Mouse (Mus musculus): ENCODE measurements at regions not wholly inside any gene's neighbourhood (a gene's known extent, or its start where the extent isn't known, plus 50 kb on each side); places are given as distances from the start of the nearest gene placed in this dataset.

DNA sequence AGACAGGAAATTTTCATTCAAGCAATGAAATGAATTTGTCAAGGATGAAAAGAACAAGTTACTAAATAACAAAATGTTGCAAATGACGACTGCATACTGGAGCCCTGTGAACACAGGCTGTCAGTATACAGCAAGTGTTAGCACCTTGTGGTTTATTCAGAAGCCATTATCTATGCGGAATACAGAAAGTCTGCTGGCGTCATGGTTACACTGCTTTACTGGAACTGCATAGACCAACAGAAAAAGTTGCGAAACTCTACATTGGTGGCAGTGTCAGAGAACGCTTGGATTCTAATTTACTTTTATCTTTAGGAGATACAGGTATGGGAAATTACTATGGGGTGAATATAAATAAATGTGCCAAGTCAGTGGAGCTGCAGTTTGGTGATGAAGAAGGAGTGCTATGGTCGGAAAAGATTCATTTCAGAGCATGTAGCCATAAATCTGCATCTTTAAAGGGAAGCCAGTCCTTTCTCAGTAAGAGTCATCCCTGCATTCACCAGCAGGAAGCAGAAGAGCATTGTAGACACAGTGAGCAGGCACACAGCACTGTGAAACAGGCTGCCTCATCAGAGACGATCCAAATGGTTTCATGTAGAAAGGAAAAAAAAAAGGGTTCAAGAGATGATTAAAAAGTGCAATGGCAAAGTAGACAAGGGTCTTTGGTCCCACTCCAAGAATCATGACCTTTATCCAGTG is 586.3 kb downstream of the Kctd12 start:
- WGBS: 76% methylated on average over 7 of the region's 7 CpGs
- Histone ChIP-seq H3K27me3 (ENCODE audit: control insufficient read depth, insufficient read depth, low read length) (no peaks in the 10 kb centered on the region), H3K36me3 (ENCODE audit: control insufficient read depth, insufficient read depth, low read length) (no peaks in the 10 kb centered on the region), H3K4me1 (ENCODE audit: control insufficient read depth, insufficient read depth, insufficient read length) (no peaks in the 10 kb centered on the region), H3K27ac (ENCODE audit: insufficient read depth, low read length) (no peak overlapping the region), H3K4me3 (ENCODE audit: extremely low read depth, insufficient read depth, insufficient read length) (no peak overlapping the region)
- DNase-seq (ENCODE audit: low read depth in 1 of 2, low spot score in 2 of 2): no peak
- TF ChIP-seq CTCF (IDR thresholded peaks at IDR 0.05; ENCODE audit: extremely low read depth, insufficient read depth, insufficient read length, insufficient replicate concordance) (no peak), POLR2A (IDR thresholded peaks at IDR 0.05; ENCODE audit: low read depth, low read length) (no peak)

DNA sequence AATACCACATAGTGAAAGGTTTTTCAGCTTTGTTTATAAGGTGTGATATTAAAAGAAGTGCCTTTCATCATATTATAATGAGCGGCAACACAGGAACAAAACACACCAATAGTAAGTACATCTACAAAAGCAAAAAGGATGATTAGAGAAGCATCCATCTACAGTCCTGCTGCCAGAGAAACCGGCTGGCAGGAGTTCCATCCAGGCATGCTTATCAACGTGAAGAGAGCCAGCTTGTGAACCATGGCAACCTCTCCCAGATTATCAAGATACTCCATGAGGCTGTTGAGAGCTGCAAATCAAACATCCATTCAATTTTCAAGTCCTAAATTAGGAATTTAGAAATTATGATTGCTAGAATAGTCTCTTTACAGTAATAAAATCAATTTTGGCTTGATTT is 590.1 kb downstream of the Kctd12 start:
- H3K27me3 ChIP-seq (ENCODE audit: control insufficient read depth, insufficient read depth, low read length): no peaks in the 10 kb centered on the region
- 86% methylated on average over 3 of the region's 3 CpGs for WGBS
- H3K27ac ChIP-seq (ENCODE audit: insufficient read depth, low read length): no peak overlapping the region
- no peak for DNase-seq (ENCODE audit: low read depth in 1 of 2, low spot score in 2 of 2)
- TF ChIP-seq POLR2A (IDR thresholded peaks at IDR 0.05; ENCODE audit: low read depth, low read length): no peak
- no peak for TF ChIP-seq CTCF (IDR thresholded peaks at IDR 0.05; ENCODE audit: extremely low read depth, insufficient read depth, insufficient read length, insufficient replicate concordance)
- no peaks in the 10 kb centered on the region for H3K36me3 ChIP-seq (ENCODE audit: control insufficient read depth, insufficient read depth, low read length)
- no peaks in the 10 kb centered on the region for H3K4me1 ChIP-seq (ENCODE audit: control insufficient read depth, insufficient read depth, insufficient read length)
- no peak overlapping the region for H3K4me3 ChIP-seq (ENCODE audit: extremely low read depth, insufficient read depth, insufficient read length)

- DNase-seq (ENCODE audit: low read depth in 1 of 2, low spot score in 2 of 2): no peak
- H3K4me1 ChIP-seq (ENCODE audit: control insufficient read depth, insufficient read depth, insufficient read length): no peaks in the 10 kb centered on the region
- H3K36me3 ChIP-seq (ENCODE audit: control insufficient read depth, insufficient read depth, low read length): no peaks in the 10 kb centered on the region
- H3K27me3 ChIP-seq (ENCODE audit: control insufficient read depth, insufficient read depth, low read length): no peaks in the 10 kb centered on the region
- TF ChIP-seq CTCF (IDR thresholded peaks at IDR 0.05; ENCODE audit: extremely low read depth, insufficient read depth, insufficient read length, insufficient replicate concordance): no peak
- no peak for TF ChIP-seq POLR2A (IDR thresholded peaks at IDR 0.05; ENCODE audit: low read depth, low read length)
- no peak overlapping the region for H3K27ac ChIP-seq (ENCODE audit: insufficient read depth, low read length)
- WGBS: 86% methylated on average over 5 of the region's 5 CpGs
- no peak overlapping the region for H3K4me3 ChIP-seq (ENCODE audit: extremely low read depth, insufficient read depth, insufficient read length)
These were observed 609.4 kb downstream of the Kctd12 start for GRCm38 (mm10) chr14:102372994-102373567.

DNA sequence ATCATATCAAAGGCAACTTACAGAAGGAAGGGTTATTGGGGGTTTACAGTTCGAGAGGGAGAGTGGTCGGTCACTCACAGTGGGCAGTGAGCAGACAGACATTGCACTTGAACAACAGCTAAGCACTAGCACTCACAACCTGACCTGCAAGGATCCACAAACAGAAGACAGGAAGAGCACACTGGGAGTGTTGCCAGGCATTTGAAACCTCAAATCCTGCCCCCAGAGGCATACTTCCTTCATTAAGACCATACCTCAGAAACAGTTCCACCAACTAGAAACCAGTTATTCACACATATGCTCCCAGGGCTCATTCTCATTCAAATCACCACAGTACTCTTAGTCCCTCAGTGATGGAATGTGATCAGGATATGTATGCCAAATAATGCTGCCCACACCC is 620.8 kb downstream of the Kctd12 start:
- Histone ChIP-seq H3K27me3 (ENCODE audit: control insufficient read depth, insufficient read depth, low read length) (no peaks in the 10 kb centered on the region), H3K27ac (ENCODE audit: insufficient read depth, low read length) (no peak overlapping the region), H3K4me1 (ENCODE audit: control insufficient read depth, insufficient read depth, insufficient read length) (no peaks in the 10 kb centered on the region), H3K4me3 (ENCODE audit: extremely low read depth, insufficient read depth, insufficient read length) (no peak overlapping the region), H3K36me3 (ENCODE audit: control insufficient read depth, insufficient read depth, low read length) (no peaks in the 10 kb centered on the region)
- WGBS: 69% methylated on average over 2 of the region's 2 CpGs
- TF ChIP-seq CTCF (IDR thresholded peaks at IDR 0.05; ENCODE audit: extremely low read depth, insufficient read depth, insufficient read length, insufficient replicate concordance) (no peak), POLR2A (IDR thresholded peaks at IDR 0.05; ENCODE audit: low read depth, low read length) (no peak)
- no peak for DNase-seq (ENCODE audit: low read depth in 1 of 2, low spot score in 2 of 2)

- no peak overlapping the region for H3K27ac ChIP-seq (ENCODE audit: insufficient read depth, low read length)
- H3K27me3 ChIP-seq (ENCODE audit: control insufficient read depth, insufficient read depth, low read length): no peaks in the 10 kb centered on the region; the same call in 1 of the 2 replicates
- TF ChIP-seq CTCF (IDR thresholded peaks at IDR 0.05; ENCODE audit: extremely low read depth, insufficient read depth, insufficient read length, insufficient replicate concordance) (no peak), POLR2A (IDR thresholded peaks at IDR 0.05; ENCODE audit: low read depth, low read length) (no peak)
- no peaks in the 10 kb centered on the region for H3K36me3 ChIP-seq (ENCODE audit: control insufficient read depth, insufficient read depth, low read length)
- no peak overlapping the region for H3K4me3 ChIP-seq (ENCODE audit: extremely low read depth, insufficient read depth, insufficient read length)
- no peaks in the 10 kb centered on the region for H3K4me1 ChIP-seq (ENCODE audit: control insufficient read depth, insufficient read depth, insufficient read length)
- DNase-seq (ENCODE audit: low read depth in 1 of 2, low spot score in 2 of 2): no peak
These were observed 599.7 kb downstream of the Lmo7 start for GRCm38 (mm10) chr14:102329409-102329808.

DNA sequence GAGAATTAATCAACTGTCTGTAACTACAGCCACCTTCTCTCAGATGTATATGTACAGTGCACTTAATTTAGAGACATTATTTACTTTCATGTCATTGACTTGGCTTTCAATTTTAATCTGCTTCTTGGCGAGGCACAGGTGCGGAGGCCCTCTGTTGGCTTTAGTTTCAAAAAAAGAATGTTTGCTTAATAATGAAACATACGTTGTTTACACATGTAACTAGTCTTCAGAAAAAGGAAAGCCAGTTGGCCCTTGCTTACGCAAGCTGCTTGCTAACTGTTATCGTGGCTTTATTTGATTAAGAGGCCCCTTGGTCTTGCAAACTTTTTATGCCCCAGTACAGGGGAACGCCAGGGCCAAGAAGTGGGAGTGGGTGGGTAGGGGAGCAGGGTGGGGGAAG is 576.6 kb downstream of the Lmo7 start:
- Histone ChIP-seq H3K4me3 (ENCODE audit: extremely low read depth, insufficient read depth, insufficient read length) (no peak overlapping the region), H3K27me3 (ENCODE audit: control insufficient read depth, insufficient read depth, low read length) (no peaks in the 10 kb centered on the region), H3K4me1 (ENCODE audit: control insufficient read depth, insufficient read depth, insufficient read length) (no peaks in the 10 kb centered on the region), H3K36me3 (ENCODE audit: control insufficient read depth, insufficient read depth, low read length) (no peaks in the 10 kb centered on the region), H3K27ac (ENCODE audit: insufficient read depth, low read length) (no peak overlapping the region)
- DNase-seq (ENCODE audit: low read depth in 1 of 2, low spot score in 2 of 2): no peak
- TF ChIP-seq CTCF (IDR thresholded peaks at IDR 0.05; ENCODE audit: extremely low read depth, insufficient read depth, insufficient read length, insufficient replicate concordance) (no peak), POLR2A (IDR thresholded peaks at IDR 0.05; ENCODE audit: low read depth, low read length) (no peak)
- 88% methylated on average over 6 of the region's 6 CpGs for WGBS

GRCm38 (mm10) chr14:102302826-102303225 is 573.1 kb downstream of the Lmo7 start:
- no peak overlapping the region for H3K4me3 ChIP-seq (ENCODE audit: extremely low read depth, insufficient read depth, insufficient read length)
- no peak overlapping the region for H3K27ac ChIP-seq (ENCODE audit: insufficient read depth, low read length)
- 84% methylated on average over 2 of the region's 2 CpGs for WGBS
- TF ChIP-seq CTCF (IDR thresholded peaks at IDR 0.05; ENCODE audit: extremely low read depth, insufficient read depth, insufficient read length, insufficient replicate concordance) (no peak), POLR2A (IDR thresholded peaks at IDR 0.05; ENCODE audit: low read depth, low read length) (no peak)
- no peak for DNase-seq (ENCODE audit: low read depth in 1 of 2, low spot score in 2 of 2)
- H3K36me3 ChIP-seq (ENCODE audit: control insufficient read depth, insufficient read depth, low read length): no peaks in the 10 kb centered on the region
- no peaks in the 10 kb centered on the region for H3K4me1 ChIP-seq (ENCODE audit: control insufficient read depth, insufficient read depth, insufficient read length)
- H3K27me3 ChIP-seq (ENCODE audit: control insufficient read depth, insufficient read depth, low read length): no peaks in the 10 kb centered on the region
